Mouse (Mus musculus): ENCODE data around the gene Hdac11. TPM values are rescaled to one million over a fixed set of nuclear protein-coding genes. Genes with fewer than 3 reads are reported as not detected.
A peak's percentile ranks its signal among the peaks of the same experiment; 100 is the strongest.

Gene Hdac11
- total RNA-seq, 2 experiments from 2014 or later: 11.5 to 11.8 TPM

GRCm38 (mm10) chr6:91128996-91129395 is 27.5 kb upstream of the Hdac11 start:
- intact Hi-C loops (cut with DNase I): no loop called here
- no peak for DNase-seq

DNA sequence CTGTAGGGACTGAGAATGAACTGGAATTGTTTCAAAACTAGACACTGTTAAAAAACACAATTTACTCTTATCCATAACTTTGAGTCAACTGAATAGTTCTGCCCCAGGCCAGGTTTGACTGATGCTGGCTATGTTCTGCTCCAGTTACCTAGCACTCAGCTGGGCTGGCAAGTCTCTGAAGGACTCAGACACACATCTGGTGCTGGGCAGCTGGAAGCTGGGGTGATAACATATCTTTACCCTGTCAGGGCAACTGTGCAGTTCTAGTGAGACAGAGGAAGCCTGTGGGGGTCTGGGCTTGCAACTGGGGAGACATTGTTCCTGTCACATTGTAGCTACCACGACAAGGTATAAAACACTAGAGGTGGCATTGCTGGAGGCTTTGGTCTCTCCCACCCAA is 25.6 kb upstream of the Hdac11 start:
- DNase-seq: no peak
- intact Hi-C loops (cut with DNase I): no loop called here

GRCm38 (mm10) chr6:91137343-91137956 is 19.0 kb upstream of the Hdac11 start:
- intact Hi-C loops (cut with DNase I): no loop called here
- DNase-seq: no peak

GRCm38 (mm10) chr6:91139846-91140245 is 16.6 kb upstream of the Hdac11 start:
- DNase-seq: peak; percentile 76 to 88
- intact Hi-C loops (cut with DNase I): loop anchor here (1.0 to 2.0 kb wide), 2 partner anchors 81 to 321 kb away; no protein-coding TSS in a partner anchor

GRCm38 (mm10) chr6:91145056-91145455 is 11.4 kb upstream of the Hdac11 start:
- no peak for DNase-seq
- intact Hi-C loops (cut with DNase I): no loop called here

DNA sequence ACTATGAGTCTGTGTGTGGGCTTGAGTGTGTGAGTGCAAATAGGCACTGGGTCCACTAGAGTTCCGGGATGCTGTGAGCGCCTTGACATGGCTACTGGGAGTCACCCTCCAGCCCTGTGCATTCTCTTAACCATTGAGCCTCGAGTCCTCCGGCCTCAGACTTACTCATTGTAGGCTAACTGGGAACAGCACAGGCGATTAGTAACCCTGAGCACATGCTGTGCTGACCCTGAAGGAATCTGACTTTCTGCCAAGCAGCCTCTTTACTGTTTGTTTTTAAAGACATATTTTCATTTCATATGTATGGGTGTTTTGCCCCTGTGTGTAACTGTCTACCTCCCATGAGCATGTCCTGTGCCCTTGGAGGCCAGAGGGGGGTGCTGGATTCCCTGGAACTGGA is 10.9 kb upstream of the Hdac11 start:
- DNase-seq: no peak
- intact Hi-C loops (cut with DNase I): no loop called here

DNA sequence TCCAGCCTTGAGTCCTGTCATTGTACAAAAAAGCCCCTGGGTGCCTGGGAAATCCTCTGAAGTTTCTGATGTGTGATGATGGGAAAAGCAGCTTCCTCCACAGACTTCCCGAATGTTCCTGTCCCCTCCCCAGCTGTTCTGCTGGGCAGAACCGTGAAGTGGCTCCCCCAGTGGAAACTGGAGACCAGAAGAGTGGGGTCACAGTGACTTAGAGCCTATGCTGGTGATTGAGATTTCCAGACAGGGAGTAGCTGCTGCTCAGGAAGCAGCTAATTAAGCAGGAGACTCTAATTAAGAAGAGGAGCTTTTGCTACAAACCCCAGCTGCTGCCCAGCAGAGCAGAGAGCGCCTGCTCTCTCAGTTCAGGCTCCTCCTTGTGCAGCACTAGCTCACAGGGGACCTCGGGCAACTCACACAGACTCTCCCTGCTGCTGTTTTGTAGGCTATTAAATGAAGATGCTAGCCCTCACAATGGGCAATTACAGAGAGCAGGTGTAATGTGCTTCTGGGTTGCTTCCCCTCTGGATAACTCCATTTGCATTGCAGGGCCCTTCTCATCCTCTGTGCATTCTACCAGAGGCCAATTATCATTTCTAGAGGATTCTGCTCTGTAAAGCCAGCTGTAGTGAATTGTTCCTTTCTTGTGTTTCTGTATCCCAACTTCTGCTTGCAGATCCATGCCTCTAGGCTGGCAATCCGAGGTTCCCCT is 9.9 kb upstream of the Hdac11 start:
- no peak for DNase-seq
- intact Hi-C loops (cut with DNase I): no loop called here

DNA sequence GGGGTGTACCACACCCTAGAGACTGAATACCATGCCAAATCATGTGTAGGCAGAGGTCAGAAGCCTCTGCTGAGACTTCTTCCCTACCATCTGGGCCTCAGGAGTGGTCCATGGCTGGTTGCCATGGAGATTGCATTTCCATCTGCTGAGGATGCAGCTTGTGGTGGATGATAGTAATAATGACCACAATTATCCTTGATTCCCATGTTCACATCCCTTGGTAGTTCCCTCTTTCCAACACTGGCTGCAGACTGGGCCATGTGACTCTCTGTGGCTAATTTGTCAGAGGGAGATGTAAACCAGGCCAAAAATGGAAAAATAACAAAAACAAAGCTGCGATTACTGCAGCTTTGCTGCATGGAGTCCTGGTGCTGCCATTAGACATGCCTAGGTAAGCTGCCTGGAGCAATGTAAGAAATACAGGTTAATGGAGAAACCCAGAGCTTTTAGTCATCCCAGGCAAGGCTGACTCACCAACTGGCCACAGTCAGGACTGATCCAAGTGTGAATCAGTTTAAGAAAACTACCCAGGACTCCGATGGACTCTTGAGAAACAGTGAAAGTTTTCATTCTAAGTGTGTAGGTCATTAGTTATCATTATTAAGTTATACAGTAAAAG is 9.2 kb upstream of the Hdac11 start:
- no peak for DNase-seq
- intact Hi-C loops (cut with DNase I): no loop called here

GRCm38 (mm10) chr6:91152892-91153548 is 3.4 kb upstream of the Hdac11 start:
- intact Hi-C loops (cut with DNase I): no loop called here
- DNase-seq: no peak

- intact Hi-C loops (cut with DNase I): no loop called here
These were observed 2.9 kb upstream of the Hdac11 start for GRCm38 (mm10) chr6:91153549-91154064.

DNA sequence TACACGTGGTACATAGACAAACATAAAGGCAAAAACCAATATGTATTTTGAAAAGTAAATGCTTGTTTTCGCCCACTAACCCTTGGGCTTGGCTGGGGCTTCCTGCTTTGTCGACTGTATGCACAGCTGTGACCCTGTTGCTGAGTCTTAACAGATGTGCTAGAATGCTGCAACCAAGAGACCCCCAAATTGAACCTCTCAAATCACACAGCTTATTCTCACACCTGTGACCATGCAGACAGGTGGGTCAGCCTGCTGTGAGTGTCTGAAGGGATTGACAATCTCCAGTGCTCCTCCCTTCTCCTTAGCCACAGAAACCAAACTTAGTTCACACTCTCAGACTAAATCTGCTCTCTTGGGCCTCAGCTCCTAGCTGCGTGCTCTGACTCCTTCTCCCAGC is 1.8 kb upstream of the Hdac11 start:
- DNase-seq: no peak
- intact Hi-C loops (cut with DNase I): no loop called here

More at GRCm38 (mm10) chr6:91153549-91154064, 2.9 kb upstream of the Hdac11 start:
- DNase-seq: no peak

- DNase-seq: no peak
- intact Hi-C loops (cut with DNase I): no loop called here
These were observed 1.2 kb upstream of the Hdac11 start for GRCm38 (mm10) chr6:91155286-91155685.

DNA sequence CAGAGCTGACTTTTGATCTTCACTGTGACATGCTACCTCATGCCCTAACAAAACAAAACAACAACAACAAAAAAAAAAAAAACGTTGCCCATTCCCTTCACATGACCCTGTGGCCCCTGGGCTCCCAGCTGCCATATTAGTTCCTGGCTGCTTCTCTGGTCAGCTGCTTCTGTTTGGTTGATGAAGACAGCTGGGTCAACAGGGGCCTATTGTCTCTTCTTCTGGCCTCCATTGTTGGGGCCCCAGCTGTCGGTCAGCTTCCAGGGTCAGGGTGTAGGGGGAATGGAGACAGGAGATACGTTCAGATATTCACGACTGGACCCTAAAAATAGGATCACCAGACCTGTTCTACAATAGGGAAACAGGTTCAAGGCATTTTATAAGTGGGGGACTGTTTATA is 403 bp upstream of the Hdac11 start:
- intact Hi-C loops (cut with DNase I): no loop called here
- no peak for DNase-seq

DNA sequence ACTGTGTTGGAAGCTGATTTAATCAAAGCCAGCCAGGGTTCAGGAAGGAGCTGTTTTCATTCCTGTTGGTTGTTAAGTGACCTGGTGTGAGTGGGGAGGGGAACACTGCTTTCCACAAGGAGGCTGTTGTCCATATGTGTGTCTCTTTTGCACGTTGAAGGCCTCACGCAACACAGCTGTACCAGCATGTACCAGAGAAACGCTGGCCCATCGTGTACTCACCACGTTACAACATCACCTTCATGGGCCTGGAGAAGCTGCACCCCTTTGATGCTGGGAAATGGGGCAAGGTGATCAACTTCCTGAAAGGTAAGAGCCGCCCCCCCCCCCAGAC is 739 bp downstream of the Hdac11 start:
- no peak for DNase-seq
- intact Hi-C loops (cut with DNase I): no loop called here

DNA sequence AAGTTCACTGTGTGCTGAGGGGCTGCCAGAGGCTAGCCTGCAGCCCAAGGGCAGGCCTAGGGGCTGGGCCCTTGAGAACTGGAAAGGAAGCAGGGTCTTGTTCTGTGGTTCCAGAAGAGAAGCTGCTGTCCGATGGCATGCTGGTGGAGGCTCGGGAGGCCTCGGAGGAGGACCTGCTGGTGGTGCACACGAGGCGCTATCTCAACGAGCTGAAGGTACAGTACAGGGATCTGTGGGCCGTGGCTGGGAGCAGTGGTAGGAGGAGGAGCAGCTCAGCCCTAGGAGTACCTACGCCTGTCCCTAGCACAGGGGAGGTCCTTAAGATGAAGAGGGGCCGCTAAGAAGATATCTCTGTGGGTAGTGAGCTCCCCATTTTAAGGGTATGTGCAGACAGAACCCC is 2.6 kb downstream of the Hdac11 start:
- DNase-seq: no peak
- intact Hi-C loops (cut with DNase I): no loop called here

- intact Hi-C loops (cut with DNase I): no loop called here
- peak; percentile 58 to 62 for DNase-seq
These were observed 3.9 kb downstream of the Hdac11 start for GRCm38 (mm10) chr6:91160399-91160798.

DNA sequence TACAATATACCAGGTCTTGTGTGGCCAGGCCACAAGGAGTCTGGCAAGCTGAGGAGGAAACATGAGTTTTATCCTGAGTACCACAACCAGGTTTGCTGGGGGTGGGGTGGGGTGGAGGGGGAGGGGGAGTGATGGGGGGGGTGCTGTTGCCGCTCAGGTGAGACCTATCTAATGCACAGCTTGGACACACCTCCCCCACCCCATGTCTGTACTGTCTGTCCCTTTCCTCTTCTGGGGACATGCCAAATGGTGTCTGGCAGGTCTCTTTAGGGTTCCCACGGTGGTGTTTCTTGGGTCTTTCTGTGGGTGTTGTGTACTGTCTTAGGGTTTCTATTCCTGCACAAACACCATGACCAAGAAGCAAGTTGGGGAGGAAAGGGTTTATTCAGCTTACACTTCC is 4.5 kb downstream of the Hdac11 start:
- DNase-seq: no peak
- intact Hi-C loops (cut with DNase I): no loop called here

GRCm38 (mm10) chr6:91161506-91162235 is 5.2 kb downstream of the Hdac11 start:
- intact Hi-C loops (cut with DNase I): no loop called here
- DNase-seq: no peak

DNA sequence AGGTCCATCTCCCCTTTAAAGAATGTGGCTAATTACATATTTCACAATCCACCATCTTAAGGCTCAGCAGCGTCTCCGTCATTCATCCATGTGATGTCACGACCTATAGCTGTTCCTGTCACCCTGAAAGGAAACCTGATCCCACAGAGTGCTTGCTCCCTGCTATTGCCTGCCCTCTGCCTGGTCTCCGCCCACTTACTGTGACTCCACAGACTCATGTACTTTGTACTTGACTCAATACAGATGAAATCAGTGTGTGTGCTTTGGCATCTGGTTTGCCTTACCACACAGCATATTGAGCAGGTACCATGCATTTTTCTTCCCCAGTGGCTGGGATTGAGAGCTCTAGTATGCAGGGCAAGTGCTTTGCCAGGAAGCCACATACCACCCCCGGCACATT is 5.8 kb downstream of the Hdac11 start:
- intact Hi-C loops (cut with DNase I): no loop called here
- DNase-seq: no peak

GRCm38 (mm10) chr6:91163195-91163911 is 6.9 kb downstream of the Hdac11 start:
- intact Hi-C loops (cut with DNase I): no loop called here
- no peak for DNase-seq

All from heart, postnatal 14 days (tissue).